Mouse (Mus musculus): ENCODE data around the gene Sox13.

DNA sequence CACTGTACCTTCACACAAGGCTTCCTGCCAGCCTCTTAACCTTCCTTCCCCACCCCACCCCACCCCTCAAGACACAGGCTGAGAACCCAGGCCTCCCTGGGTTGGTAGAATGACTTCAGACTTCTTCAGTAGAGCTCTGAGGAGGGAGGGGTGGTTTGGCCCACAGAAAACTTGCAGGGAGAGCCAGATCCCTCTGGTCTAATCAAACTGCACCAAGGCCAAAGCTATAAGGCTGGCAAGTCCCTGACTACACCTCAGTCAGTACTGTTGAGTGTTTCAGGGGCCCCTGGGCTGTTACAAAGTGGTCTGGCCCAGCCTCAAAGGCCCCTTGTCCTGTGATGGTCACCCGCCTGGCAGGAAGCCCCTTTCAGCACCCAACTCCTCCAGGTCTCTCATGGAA, 6.6 kb downstream of the Sox13 start:
- TF ChIP-seq POLR2A (IDR thresholded peaks at IDR 0.05; ENCODE audit: borderline replicate concordance, low read depth, low read length) (no peak), CTCF (IDR thresholded peaks at IDR 0.05; ENCODE audit: low read depth, low read length) (no peak)

All from bone marrow macrophage, adult 2 months (primary cell).